Mouse (Mus musculus): ENCODE measurements around the gene Fgf10.

- TF ChIP-seq POLR2A (IDR thresholded peaks at IDR 0.05; ENCODE audit: low read depth, low read length): no peak
- no peak for TF ChIP-seq CTCF (IDR thresholded peaks at IDR 0.05; ENCODE audit: extremely low read depth, insufficient read length, insufficient replicate concordance, low read depth, low read length)
Measured at GRCm38 (mm10) chr13:118658608-118659326, 10.8 kb upstream of the Fgf10 start.

Data from small intestine, adult 2 months (tissue).